Mouse (Mus musculus) ES-E14 (cell line): ENCODE results near the gene Iah1.

Experiments
- HCFC1 ChIP-seq: IDR thresholded peaks from 2 replicates; pipeline ENCODE4 v1.6.1; 2012; ENCODE audit warnings: low read length, inconsistent platforms, borderline replicate concordance; ENCODE audit not compliant: insufficient read depth
- MAFK ChIP-seq: IDR thresholded peaks from 2 replicates; pipeline ENCODE4 v1.6.1; 2014; ENCODE audit warnings: mild to moderate bottlenecking, low read depth, low read length, inconsistent platforms; ENCODE audit not compliant: insufficient read depth
- ZC3H11A ChIP-seq: IDR thresholded peaks from 2 replicates; pipeline ENCODE4 v1.6.1; 2012; ENCODE audit warnings: low read depth, mild to moderate bottlenecking, inconsistent platforms, low read length, borderline replicate concordance
- ZNF384 ChIP-seq: IDR thresholded peaks from 2 replicates; pipeline ENCODE4 v1.6.1; 2012; ENCODE audit warnings: low read depth, low read length, inconsistent platforms

- TF ChIP-seq ZNF384 (no peak), ZC3H11A (no peak), HCFC1 (no peak), MAFK (no peak)
These were observed 10.4 kb upstream of the Iah1 start for GRCm38 (mm10) chr12:21305741-21306140.
